Mouse (Mus musculus) hindbrain, postnatal 0 days (tissue): ENCODE measurements around the gene Zfp560. TPM values are rescaled to one million over a fixed set of nuclear protein-coding genes. Genes with fewer than 3 reads are reported as not detected.
A peak's percentile ranks its signal among the peaks of the same experiment; 100 is the strongest.

ENCODE experiments used
- ATAC-seq: fragments of 200-750 bp; cut with Nextera tagmentation; 2 replicates; pipeline ENCODE4 v1.8.0; 2017; ENCODE audit warnings: mild to moderate bottlenecking, moderate TSS enrichment, moderate library complexity
- DNase-seq: peaks from one replicate; pipeline ENCODE4 v3.0.0-alpha.2; 2015; ENCODE audit warnings: low spot score
- H3K27ac ChIP-seq: fragments of 300-500 bp; sonication (generic); 2 replicates; pipeline ENCODE4 v1.5.1; 2014; ENCODE audit warnings: mild to moderate bottlenecking
- H3K27me3 ChIP-seq: fragments of 300-500 bp; sonication (generic); 2 replicates; pipeline ENCODE4 v1.6.1; 2014; ENCODE audit warnings: low read length, mixed read lengths; ENCODE audit not compliant: insufficient read depth
- H3K36me3 ChIP-seq: fragments of 300-500 bp; sonication (generic); 2 replicates; pipeline ENCODE4 v1.6.1; 2014; ENCODE audit warnings: low read length, mixed read lengths; ENCODE audit not compliant: insufficient read depth
- H3K4me1 ChIP-seq: fragments of 300-500 bp; sonication (generic); 2 replicates; pipeline ENCODE4 v1.6.1; 2014; ENCODE audit warnings: antibody characterized with exemption, low read length, mixed read lengths; ENCODE audit not compliant: insufficient read depth
- H3K4me2 ChIP-seq: fragments of 300-500 bp; sonication (generic); 2 replicates; pipeline ENCODE4 v1.6.1; 2014; ENCODE audit warnings: low read depth, mild to moderate bottlenecking, low read length, moderate library complexity, mixed read lengths
- H3K4me3 ChIP-seq: fragments of 300-500 bp; sonication (generic); 2 replicates; pipeline ENCODE4 v1.5.1; 2014; ENCODE audit warnings: low read length
- H3K9ac ChIP-seq: fragments of 300-500 bp; sonication (generic); replicated peaks from 2 replicates; pipeline ENCODE4 v1.6.1; 2014; ENCODE audit warnings: mild to moderate bottlenecking, low read length, moderate library complexity, mixed read lengths
- H3K9me3 ChIP-seq: fragments of 300-500 bp; sonication (generic); 2 replicates; pipeline ENCODE4 v1.6.1; 2016; ENCODE audit warnings: low read length, mixed read lengths
- CTCF ChIP-seq: IDR thresholded peaks from 2 replicates; pipeline ENCODE4 v1.5.1; 2016; ENCODE audit warnings: antibody characterized with exemption, control low read depth, low read depth
- WGBS: fragments of 180-500 bp; shearing (Covaris S2); extraction: QIAGEN DNeasy Blood & Tissue Kit; methylation state at CpG from one replicate; pipeline ENCODE4 v1.1.7; 2014; 5-methylcytosine and 5-hydroxymethylcytosine counted together
- polyA plus RNA-seq: library from polyadenylated mRNA; unstranded; fragments of >200 nt; fragmentation: Nextera tagmentation; extraction: Ambion mirVana; gene quantifications from 2 replicates; pipeline ENCODE4 v1.2.1, GENCODE M21; 2015
- total RNA-seq: library from RNA; depleted of rRNA; stranded (reverse); fragments of >200 nt; gene quantifications from 2 replicates; pipeline ENCODE4 v1.2.3, GENCODE M21; 2014; rRNA removed

Zfp560 gene
- 9.7 and 24.0 TPM in 2 replicates for total RNA-seq
- 72.4 and 78.3 TPM in 2 replicates for polyA plus RNA-seq

DNA sequence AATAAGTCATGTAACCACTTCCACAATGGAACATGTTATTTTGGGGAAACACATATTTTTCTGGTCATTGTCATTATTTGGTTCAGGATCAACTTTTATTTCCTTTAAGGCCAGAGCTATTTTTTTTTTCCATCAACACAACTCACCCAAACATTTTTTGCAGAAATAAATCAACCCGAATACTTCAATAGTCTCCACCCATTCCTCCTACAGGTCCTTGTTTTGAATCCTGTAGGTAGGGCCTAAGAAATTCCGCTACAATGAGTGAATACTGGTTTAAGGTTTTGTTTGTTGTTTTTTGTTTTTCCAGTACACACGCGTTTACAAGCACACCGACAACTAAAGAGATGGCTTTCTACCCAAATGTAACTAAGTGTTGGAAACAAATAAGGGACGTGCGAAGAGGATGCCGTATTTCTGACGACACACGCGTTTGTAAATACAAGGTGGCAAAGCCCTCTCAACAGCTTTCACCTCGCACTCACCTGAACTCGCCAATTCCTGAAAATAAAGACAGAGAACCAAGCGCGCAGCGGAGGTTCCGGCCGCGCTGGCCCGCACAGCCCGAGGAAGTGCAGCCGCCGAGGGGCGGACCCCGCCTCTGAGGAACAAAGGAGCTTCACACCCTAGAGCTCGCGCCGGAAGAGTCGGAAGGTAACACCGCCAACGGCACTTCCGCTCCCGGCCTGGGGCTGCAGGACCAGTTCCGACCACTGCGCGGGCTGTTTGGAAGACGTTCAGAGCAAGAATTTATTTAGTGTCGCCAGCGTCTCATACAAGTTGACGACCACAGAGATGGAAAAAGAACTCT lies at the start of gene Zfp560:
TSS of gene Zfp560 (minus strand) at position 646 of the 811 bp plus-strand sequence.
- WGBS = 4% methylated on average over 40 of the region's 40 CpGs
- TF ChIP-seq CTCF = peak; percentile 81
- Histone ChIP-seq H3K36me3 (no peaks in the 10 kb centered on the region), H3K4me2 (peak within 1 kb of the TSS; percentile 75), H3K4me3 (peak within 1 kb of the TSS; percentile 75), H3K9ac (peak within 1 kb of the TSS; percentile 64), H3K9me3 (no peaks in the 10 kb centered on the region), H3K27me3 (no peaks in the 10 kb centered on the region), H3K27ac (peak within 1 kb of the TSS; percentile 77), H3K4me1 (peaks cover 5% of the 10 kb centered on the region)
- ATAC-seq (peak; percentile 100), DNase-seq (peak; percentile 97)

DNA sequence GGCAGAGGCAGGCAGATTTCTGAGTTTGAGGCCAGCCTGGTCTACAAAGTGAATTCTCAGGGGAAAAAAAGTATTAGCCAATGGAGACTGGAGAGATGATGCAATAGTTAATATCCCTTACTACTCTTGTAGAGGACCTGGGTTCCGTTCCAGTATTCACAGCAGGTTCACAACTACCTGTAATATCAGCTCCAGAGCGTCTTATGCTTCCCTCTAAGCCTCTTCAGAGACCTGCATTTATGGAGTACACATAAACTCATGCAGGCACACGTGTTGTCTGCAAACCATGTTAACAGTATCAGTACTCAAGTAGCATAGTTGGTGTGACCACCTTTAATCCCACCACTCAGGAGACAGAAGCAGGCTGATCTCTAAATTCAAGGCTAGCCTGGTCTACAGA lies 45.0 kb upstream of the Zfp560 start:
- Histone ChIP-seq H3K4me3 (no peak overlapping the region), H3K4me1 (no peaks in the 10 kb centered on the region), H3K36me3 (peaks cover 5% of the 10 kb centered on the region; the same call in 1 of the 2 replicates), H3K9ac (no peak overlapping the region), H3K9me3 (no peaks in the 10 kb centered on the region), H3K27ac (no peak overlapping the region), H3K4me2 (no peak overlapping the region), H3K27me3 (no peaks in the 10 kb centered on the region)
- WGBS = 83% methylated on average over 3 of the region's 3 CpGs
- TF ChIP-seq CTCF = no peak
- ATAC-seq = no peak
- no peak for DNase-seq

DNA sequence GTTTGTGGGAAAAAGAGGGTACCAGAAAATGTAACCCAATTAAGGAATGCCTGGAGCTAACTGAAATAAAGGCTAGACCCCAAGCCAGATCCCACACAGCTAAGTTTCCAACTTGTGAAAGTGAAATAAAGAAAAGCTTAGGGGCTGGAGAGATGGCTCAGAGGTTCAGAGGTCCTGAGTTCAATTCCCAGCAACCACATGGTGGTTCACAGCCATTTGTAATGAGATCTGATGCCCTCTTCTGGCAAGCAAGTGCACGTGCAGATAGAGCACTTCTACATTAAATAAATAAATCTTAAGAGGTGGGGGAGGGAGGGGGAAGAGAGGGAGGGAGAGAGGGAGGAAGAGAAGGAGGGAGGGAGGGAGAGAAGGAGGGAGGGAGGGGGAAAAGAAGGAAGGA lies 26.5 kb upstream of the Zfp560 start:
- Histone ChIP-seq H3K4me2 (no peak overlapping the region), H3K27ac (no peak overlapping the region), H3K9me3 (no peaks in the 10 kb centered on the region), H3K36me3 (no peaks in the 10 kb centered on the region), H3K4me1 (no peaks in the 10 kb centered on the region), H3K9ac (no peak overlapping the region), H3K27me3 (no peaks in the 10 kb centered on the region), H3K4me3 (no peak overlapping the region)
- ATAC-seq (no peak), DNase-seq (no peak)
- no peak for TF ChIP-seq CTCF
- WGBS = 31% methylated on average over 1 of the region's 1 CpGs

DNA sequence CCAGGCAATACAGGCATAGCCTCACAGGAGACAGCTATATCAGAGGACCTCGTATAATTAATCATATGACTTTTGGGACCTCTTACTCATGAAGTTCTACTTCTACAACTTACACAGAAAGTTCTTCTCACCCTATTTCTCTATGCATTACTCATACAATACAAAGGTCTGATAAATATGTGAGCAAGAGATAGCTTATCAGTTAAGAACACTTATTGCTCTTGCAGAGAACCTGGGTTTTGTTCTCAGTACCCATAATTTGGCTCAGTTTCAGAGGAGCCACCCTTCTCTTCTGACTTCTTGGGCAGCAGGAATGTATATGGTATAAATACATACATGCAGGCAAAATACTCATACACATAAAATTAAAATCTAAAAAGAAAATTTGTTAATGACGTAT lies 24.3 kb upstream of the Zfp560 start:
- H3K36me3 ChIP-seq = no peaks in the 10 kb centered on the region
- no peak overlapping the region for H3K27ac ChIP-seq
- no peaks in the 10 kb centered on the region for H3K9me3 ChIP-seq
- ATAC-seq (no peak), DNase-seq (no peak)
- H3K4me3 ChIP-seq = no peak overlapping the region
- TF ChIP-seq CTCF = no peak
- H3K4me1 ChIP-seq = no peaks in the 10 kb centered on the region
- WGBS = 84% methylated on average over 2 of the region's 2 CpGs
- H3K27me3 ChIP-seq = no peaks in the 10 kb centered on the region
- no peak overlapping the region for H3K4me2 ChIP-seq
- H3K9ac ChIP-seq = no peak overlapping the region

DNA sequence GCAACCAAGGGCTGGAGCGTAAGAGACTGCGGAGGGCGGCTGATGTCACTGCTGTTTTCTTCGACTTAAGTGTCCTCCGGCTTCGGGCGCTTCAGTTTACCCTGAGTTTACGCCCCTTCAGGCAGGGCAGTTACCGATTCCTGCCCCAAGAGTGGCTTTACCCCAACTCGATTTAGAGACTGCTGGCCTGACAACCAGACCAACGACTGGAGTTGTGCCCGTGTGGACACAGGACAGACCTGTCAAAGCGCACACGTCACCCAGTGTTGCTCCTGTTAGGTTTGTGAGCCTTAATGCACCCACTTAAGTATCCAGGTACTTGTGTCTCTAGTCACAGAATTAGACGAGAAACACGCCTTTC lies 346 bp upstream of the Zfp560 start:
- Histone ChIP-seq H3K9ac (peak overlapping the region; percentile 64), H3K9me3 (no peaks in the 10 kb centered on the region), H3K4me1 (peaks cover 5% of the 10 kb centered on the region), H3K4me3 (peak overlapping the region; percentile 75), H3K4me2 (peak overlapping the region; percentile 75), H3K27me3 (no peaks in the 10 kb centered on the region), H3K36me3 (no peaks in the 10 kb centered on the region), H3K27ac (peak overlapping the region; percentile 77)
- WGBS = 22% methylated on average over 16 of the region's 16 CpGs
- no peak for DNase-seq
- TF ChIP-seq CTCF = peak; percentile 6
- ATAC-seq = no peak

DNA sequence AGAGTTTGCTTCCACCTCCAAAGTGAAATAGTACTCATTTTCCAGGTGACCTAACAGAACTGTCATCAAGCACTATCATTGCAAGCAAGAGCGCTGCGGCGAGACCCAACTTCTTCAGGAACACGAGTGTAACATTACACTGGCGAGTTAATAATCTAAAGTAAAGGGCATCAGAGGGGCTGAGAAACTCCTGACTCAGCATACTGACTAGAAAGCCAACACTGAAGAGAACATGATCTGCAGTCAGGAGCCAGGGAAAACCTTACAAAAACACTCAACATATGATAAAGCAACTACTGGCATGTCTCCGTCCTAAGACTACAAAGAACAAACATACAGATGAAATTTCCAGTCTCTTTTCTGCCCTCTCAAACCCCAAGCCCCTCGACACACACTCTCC lies 1.3 kb downstream of the Zfp560 start:
- Histone ChIP-seq H3K36me3 (no peaks in the 10 kb centered on the region), H3K27me3 (no peaks in the 10 kb centered on the region), H3K4me3 (peak overlapping the region; percentile 75), H3K9me3 (no peaks in the 10 kb centered on the region), H3K27ac (no peak overlapping the region), H3K9ac (peak overlapping the region; percentile 64), H3K4me1 (peaks cover 5% of the 10 kb centered on the region), H3K4me2 (peak overlapping the region; percentile 75)
- WGBS = 91% methylated on average over 7 of the region's 7 CpGs
- no peak for DNase-seq
- TF ChIP-seq CTCF = no peak
- ATAC-seq = no peak

DNA sequence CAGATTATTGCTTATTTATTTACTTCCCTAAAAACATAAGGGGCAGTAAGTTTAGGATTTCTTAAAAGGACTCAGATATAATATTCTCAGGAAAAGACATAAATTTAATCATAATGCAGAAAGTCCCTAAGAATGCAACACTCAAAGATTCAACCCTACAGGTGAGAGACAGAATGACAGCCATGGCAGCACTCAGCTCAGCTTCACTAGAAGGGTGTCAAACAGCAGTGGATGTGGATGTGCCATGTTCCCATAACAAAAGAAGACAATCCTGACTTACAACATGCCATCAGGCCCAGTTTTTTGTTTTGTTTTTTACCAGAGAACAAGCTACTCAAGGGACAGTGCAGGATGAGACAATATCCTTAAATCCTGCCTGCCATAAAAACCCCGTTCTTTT lies 10.3 kb downstream of the Zfp560 start:
- Histone ChIP-seq H3K27me3 (no peaks in the 10 kb centered on the region), H3K4me3 (no peak overlapping the region), H3K36me3 (no peaks in the 10 kb centered on the region), H3K4me1 (no peaks in the 10 kb centered on the region), H3K9me3 (no peaks in the 10 kb centered on the region; the same call in 1 of the 2 replicates), H3K4me2 (no peak overlapping the region), H3K9ac (no peak overlapping the region), H3K27ac (no peak overlapping the region)
- WGBS = 100% methylated on average over 1 of the region's 1 CpGs
- ATAC-seq = no peak
- no peak for DNase-seq
- TF ChIP-seq CTCF = no peak
